Comparison of ENCODE assay signal across 26 mouse cellular contexts in genomic region chr6:136429441-136429840, GRCm38 (mm10). TPM values are rescaled to one million over a fixed set of nuclear protein-coding genes. Genes with fewer than 3 reads are reported as not detected.
A peak's percentile ranks its signal among the peaks of the same experiment; 100 is the strongest.
DNase-seq lines count a peak whose midpoint lies in the region; ATAC-seq and TF ChIP-seq lines count a peak whose summit lies in the region.
"Had no signal": no experiment of that assay in that cellular context is flagged by ENCODE, and none has a peak within 500 bp of the region (broad histone marks: within the 10 kb centered on the region; RNA-seq: fewer than 3 reads in every experiment).

No protein-coding gene starts in this region.

- H3K27me3 ChIP-seq in lung, embryonic 14.5 days (ENCODE audit: insufficient read depth, low read length), result no peaks in the 10 kb centered on the region
- no peaks in the 10 kb centered on the region for H3K27me3 ChIP-seq in intestine, postnatal 0 days (replicated peaks; ENCODE audit: control insufficient read depth, insufficient read depth, low read length)
- H3K27me3 ChIP-seq in stomach, embryonic 15.5 days (replicated peaks), result no peaks in the 10 kb centered on the region
- H3K27me3 ChIP-seq: forebrain, embryonic 13.5 days; midbrain, embryonic 12.5 days; neural tube, embryonic 12.5 days; Patski had no signal

- H3K9me3 ChIP-seq in lung, embryonic 14.5 days (ENCODE audit: low read depth, low read length), result no peaks in the 10 kb centered on the region
- no peaks in the 10 kb centered on the region for H3K9me3 ChIP-seq in intestine, postnatal 0 days (ENCODE audit: control insufficient read depth)
- H3K9me3 ChIP-seq in stomach, embryonic 15.5 days, result no peaks in the 10 kb centered on the region
- H3K9me3 ChIP-seq: embryonic facial prominence, embryonic 10.5 days; forebrain, embryonic 13.5 days; hindbrain, embryonic 10.5 days; midbrain, embryonic 12.5 days; neural tube, embryonic 12.5 days had no signal

- no peak for DNase-seq in lung, embryonic 14.5 days
- no peak for DNase-seq in lung, adult 18-20 months
- peak; percentile 34 for DNase-seq in ZHBTc4 (ENCODE audit: low read depth, low spot score)
- DNase-seq in adrenal gland, adult (ENCODE audit: inconsistent age in 2 of 2, low spot score in 1 of 2), result no peak
- no peak for DNase-seq in layer of hippocampus, adult 18-20 months (ENCODE audit: low spot score in 2 of 2)
- no peak for DNase-seq in adrenal gland, postnatal 36 days
- DNase-seq: cerebellum, adult 2 months; gastrocnemius, postnatal 14 days; heart, adult 2 months; thymus, postnatal 4 days had no signal

- H3K9ac ChIP-seq in lung, embryonic 14.5 days, result no peak overlapping the region
- H3K9ac ChIP-seq in intestine, postnatal 0 days (ENCODE audit: low read depth, low read length), result no peak overlapping the region
- H3K9ac ChIP-seq in stomach, embryonic 15.5 days, result no peak overlapping the region
- H3K9ac ChIP-seq: forebrain, embryonic 13.5 days; liver, embryonic 14.5 days; midbrain, embryonic 12.5 days; neural tube, embryonic 12.5 days had no signal

- TF ChIP-seq CTCF in lung, embryonic 14.5 days (IDR thresholded peaks at IDR 0.05; ENCODE audit: low read depth), result 0 out of 2 replicates have a peak, but pooled peaks have one; percentile 6
- peak; percentile 42 for TF ChIP-seq CTCF in intestine, postnatal 0 days (IDR thresholded peaks at IDR 0.05; ENCODE audit: low read depth)

- no peaks in the 10 kb centered on the region for H3K36me3 ChIP-seq in lung, embryonic 14.5 days (ENCODE audit: insufficient read depth)
- H3K36me3 ChIP-seq in intestine, postnatal 0 days (ENCODE audit: control insufficient read depth, insufficient read depth), result no peaks in the 10 kb centered on the region
- H3K36me3 ChIP-seq in stomach, embryonic 15.5 days, result no peaks in the 10 kb centered on the region
- H3K36me3 ChIP-seq: embryonic facial prominence, embryonic 10.5 days; hindbrain, embryonic 10.5 days; midbrain, embryonic 12.5 days; neural tube, embryonic 12.5 days had no signal

- peak overlapping the region; percentile 55; the same call in 1 of the 2 replicates for H3K27ac ChIP-seq in lung, embryonic 14.5 days (ENCODE audit: low read depth)
- H3K27ac ChIP-seq in intestine, postnatal 0 days (ENCODE audit: low read depth, low read length), result no peak overlapping the region
- H3K27ac ChIP-seq in stomach, embryonic 15.5 days, result peak overlapping the region; percentile 21; the same call in 1 of the 2 replicates
- H3K27ac ChIP-seq: embryonic facial prominence, embryonic 10.5 days; forebrain, embryonic 13.5 days; heart, adult 2 months; hindbrain, embryonic 10.5 days; liver, embryonic 14.5 days; midbrain, embryonic 12.5 days; neural tube, embryonic 12.5 days had no signal

- H3K4me2 ChIP-seq in lung, embryonic 14.5 days, result no peak overlapping the region
- no peak overlapping the region for H3K4me2 ChIP-seq in intestine, postnatal 0 days (replicated peaks; ENCODE audit: low read depth)
- H3K4me2 ChIP-seq in stomach, embryonic 15.5 days, result no peak overlapping the region
- H3K4me2 ChIP-seq: forebrain, embryonic 13.5 days; midbrain, embryonic 12.5 days; neural tube, embryonic 12.5 days had no signal

- 27% methylated on average over 4 of the region's 4 CpGs for WGBS in lung, embryonic 14.5 days
- 22% methylated on average over 4 of the region's 4 CpGs for WGBS in intestine, postnatal 0 days
- 28% methylated on average over 4 of the region's 4 CpGs for WGBS in stomach, embryonic 15.5 days

- no peak overlapping the region for H3K4me3 ChIP-seq in lung, embryonic 14.5 days (ENCODE audit: low read depth, low read length)
- H3K4me3 ChIP-seq in intestine, postnatal 0 days (ENCODE audit: low read depth, low read length), result no peak overlapping the region
- H3K4me3 ChIP-seq in stomach, embryonic 15.5 days (replicated peaks), result no peak overlapping the region
- H3K4me3 ChIP-seq: embryonic facial prominence, embryonic 10.5 days; forebrain, embryonic 13.5 days; heart, adult 2 months; hindbrain, embryonic 10.5 days; midbrain, embryonic 12.5 days; neural tube, embryonic 12.5 days had no signal

- no peaks in the 10 kb centered on the region; the same call in 1 of the 2 replicates for H3K4me1 ChIP-seq in lung, embryonic 14.5 days (ENCODE audit: insufficient read depth)
- no peaks in the 10 kb centered on the region for H3K4me1 ChIP-seq in intestine, postnatal 0 days (replicated peaks; ENCODE audit: control insufficient read depth, insufficient read depth, low read length)
- peaks cover 4% of the 10 kb centered on the region; the same call in 1 of the 2 replicates for H3K4me1 ChIP-seq in stomach, embryonic 15.5 days
- H3K4me1 ChIP-seq: midbrain, embryonic 12.5 days; neural tube, embryonic 12.5 days had no signal

- peak; percentile 50; the same call in 1 of the 2 replicates for ATAC-seq in lung, embryonic 14.5 days (ENCODE audit: insufficient read depth)
- ATAC-seq in intestine, postnatal 0 days, result peak; percentile 84
- peak; percentile 72; the same call in 1 of the 2 replicates for ATAC-seq in stomach, embryonic 15.5 days (ENCODE audit: insufficient read depth, low FRiP score, low read depth)
- ATAC-seq: forebrain, embryonic 13.5 days; Patski had no signal

RNA-seq across cellular contexts. Expression of gene E330021D16Rik, which starts 14.1 kb away (rescaled TPM):
- not detected in 2 replicates for polyA plus RNA-seq in lung, embryonic 14.5 days (2014; fragmentation: Nextera tagmentation; extraction: Ambion mirVana)
- polyA plus RNA-seq in intestine, postnatal 0 days (2015; fragmentation: Nextera tagmentation; extraction: Ambion mirVana), result not detected in 2 replicates
- polyA plus RNA-seq in stomach, embryonic 15.5 days (2015; fragmentation: Nextera tagmentation; extraction: Ambion mirVana), result 0.12 TPM in 1 of 2 replicates, not detected in the other
- total RNA-seq in layer of hippocampus, adult 18-20 months (2021), result not detected
- not detected for total RNA-seq in adrenal gland, postnatal 36 days (2021)
- total RNA-seq: common myeloid progenitor, adult 5-6 weeks; gastrocnemius, postnatal 14 days; heart, adult 2 months; layer of hippocampus, adult 8-10 months; left cerebral cortex, adult 18-20 months; left cerebral cortex, postnatal 36 days; megakaryocyte progenitor cell, adult 5-6 weeks; monocyte, adult 5-6 weeks had no signal
- polyA plus RNA-seq: cerebellum, adult 2 months; forebrain, embryonic 13.5 days; heart, adult 2 months; heart, embryonic 16.5 days; hindbrain, embryonic 10.5 days; midbrain, embryonic 12.5 days; neural tube, embryonic 12.5 days; Patski had no signal
